Mouse (Mus musculus) heart, adult 18-20 months (tissue): ENCODE results near the gene Prm2. TPM values are rescaled to one million over a fixed set of nuclear protein-coding genes. Genes with fewer than 3 reads are reported as not detected.
A peak's percentile ranks its signal among the peaks of the same experiment; 100 is the strongest.
"Not testable (repeated sequence)": the region's sequence is repeated elsewhere in the genome, so short reads cannot be mapped to it uniquely, and the experiment has no call there.

Experiments
- DNase-seq, 2 experiments: peaks; one replicate each; pipeline ENCODE4 v3.0.0; 2021 to 2022; ENCODE audit warnings: mixed read lengths in 1 of 2
- total RNA-seq, 2 experiments: library from RNA; stranded (reverse); gene quantifications; 2 replicates each; pipeline ENCODE4 v1.2.3; 2021

Gene Prm2
- total RNA-seq, 2 experiments from 2014 or later: not detected

DNA sequence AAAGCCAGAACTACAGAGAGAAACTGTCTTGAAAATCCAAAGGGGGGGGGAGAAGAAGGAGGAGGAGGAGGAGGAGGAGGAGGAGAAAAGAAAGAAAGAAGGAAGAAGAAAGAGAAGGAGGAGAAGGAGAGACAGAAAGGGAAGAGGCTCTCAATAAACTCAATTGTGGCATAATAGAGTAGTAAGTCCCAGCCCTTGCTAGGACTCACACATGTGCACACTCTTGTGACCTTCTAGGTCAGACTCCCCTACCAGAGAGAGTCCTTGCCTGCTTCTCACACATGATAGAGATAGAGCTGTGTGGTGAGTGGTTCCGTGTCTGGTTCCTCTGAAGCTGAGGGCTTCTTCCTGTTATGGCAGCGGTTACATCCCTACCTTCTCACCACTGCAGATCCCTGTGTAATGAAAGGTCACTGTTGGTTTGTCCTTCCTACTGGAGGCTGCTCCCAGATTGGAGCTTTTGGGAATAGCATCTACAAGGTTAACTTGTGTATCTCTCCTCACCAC lies 17.0 kb upstream of the Prm2 start, which contains the start of gene Gm11172:
Gene Gm11172, plus strand, starts transcription at position 51 of the 507 bp plus-strand sequence.
- DNase-seq: no peak

DNA sequence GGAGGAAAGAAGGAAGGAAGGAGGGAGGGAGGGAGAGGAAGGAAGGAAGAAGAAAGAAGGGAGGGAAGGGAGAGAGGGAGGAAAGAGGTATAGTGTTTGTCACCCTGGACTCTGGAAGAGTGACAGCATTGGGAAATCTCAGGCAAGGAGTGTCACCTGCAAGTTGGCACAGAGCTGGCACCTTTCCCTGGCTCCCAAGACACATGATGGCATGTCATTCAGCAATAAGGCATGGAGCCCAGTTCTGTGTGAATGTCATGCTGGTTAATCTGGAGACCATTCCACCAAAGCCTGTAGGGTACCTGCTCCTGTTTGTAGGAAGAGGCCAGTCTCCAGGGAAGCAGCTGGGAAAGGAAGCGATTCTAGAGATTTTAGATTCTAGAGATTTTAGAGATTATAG lies 14.4 kb upstream of the Prm2 start:
- DNase-seq: no peak

DNA sequence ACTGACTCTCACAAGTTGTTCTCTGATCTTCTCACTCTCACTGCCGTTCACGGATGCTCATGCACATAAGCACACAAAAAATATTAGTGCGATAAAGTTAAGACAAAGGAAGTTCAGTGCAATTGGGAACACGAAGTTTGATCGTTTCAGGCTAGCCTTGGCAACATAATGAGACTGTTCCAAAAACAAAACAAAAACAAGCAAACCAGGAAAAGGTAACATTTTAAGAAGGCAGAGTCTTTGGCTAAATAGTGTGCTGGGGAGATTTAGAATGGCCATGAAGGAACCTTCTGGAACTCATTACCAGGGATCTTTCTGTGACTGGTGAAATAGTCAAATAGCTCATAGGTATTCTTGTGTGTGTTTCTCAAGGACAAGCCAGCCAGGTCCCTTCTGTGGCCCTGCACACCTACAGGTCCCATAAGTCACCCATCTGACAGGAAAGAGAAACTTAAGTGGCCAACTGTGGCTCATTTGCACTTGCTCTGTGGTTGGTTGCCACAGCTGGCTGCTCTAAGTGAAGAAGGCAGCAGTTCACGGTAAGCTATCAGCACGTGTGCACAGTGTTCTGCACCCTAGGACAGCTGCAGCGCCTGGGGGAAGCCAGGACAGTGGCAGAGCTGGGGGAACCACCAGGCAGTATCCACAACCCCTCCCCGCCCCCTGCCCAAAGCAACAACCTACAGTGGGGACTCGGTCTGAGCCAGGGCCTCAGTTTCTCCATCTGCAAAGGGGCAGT lies 10.0 kb upstream of the Prm2 start, which contains the start of gene Prm1:
Gene Prm1, minus strand, starts transcription at position 51 of the 739 bp plus-strand sequence.
- DNase-seq: no peak

DNA sequence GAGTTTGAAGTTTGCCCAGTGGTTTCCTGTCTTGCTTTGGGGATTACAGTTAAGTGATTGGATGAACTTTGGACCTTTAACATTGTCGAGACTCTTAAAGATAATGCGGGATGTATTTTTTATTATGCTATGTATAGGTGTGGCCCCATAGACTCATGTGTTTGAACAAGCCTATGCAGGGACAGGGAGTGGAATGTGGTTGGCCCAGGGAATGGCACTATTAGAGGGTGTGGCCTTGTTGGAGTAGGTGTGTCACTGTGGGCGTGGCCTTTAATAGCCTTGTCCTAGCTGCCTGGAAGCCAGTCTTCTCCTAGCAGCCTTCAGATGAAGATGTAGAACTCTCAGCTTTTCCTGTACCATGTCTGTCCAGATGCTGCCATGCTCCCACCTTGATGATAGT lies 6.5 kb upstream of the Prm2 start:
- DNase-seq: not testable (repeated sequence)

DNA sequence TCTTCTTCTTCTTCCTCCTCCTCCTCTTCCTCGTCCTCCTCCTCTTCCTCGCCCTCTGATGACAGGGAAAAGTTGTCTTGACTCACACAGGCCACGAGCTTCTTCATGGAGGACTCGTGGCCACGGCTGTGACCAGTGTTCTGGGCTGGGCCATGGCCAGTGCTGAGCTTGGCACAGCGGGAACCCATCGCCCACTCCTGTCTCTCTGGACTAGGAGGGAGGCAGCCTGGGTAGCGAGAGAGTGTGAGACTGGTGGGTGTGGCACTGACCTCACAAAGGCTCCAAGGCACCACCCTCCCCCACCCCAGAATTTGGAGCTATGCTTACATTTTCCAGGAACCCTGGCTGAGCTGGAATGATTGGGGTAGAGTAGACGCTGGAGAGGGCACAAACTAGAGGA lies 5.2 kb downstream of the Prm2 start, which contains the start of gene Prm3:
Gene Prm3, minus strand, starts transcription at position 213 of the 400 bp plus-strand sequence.
- DNase-seq: no peak

DNA sequence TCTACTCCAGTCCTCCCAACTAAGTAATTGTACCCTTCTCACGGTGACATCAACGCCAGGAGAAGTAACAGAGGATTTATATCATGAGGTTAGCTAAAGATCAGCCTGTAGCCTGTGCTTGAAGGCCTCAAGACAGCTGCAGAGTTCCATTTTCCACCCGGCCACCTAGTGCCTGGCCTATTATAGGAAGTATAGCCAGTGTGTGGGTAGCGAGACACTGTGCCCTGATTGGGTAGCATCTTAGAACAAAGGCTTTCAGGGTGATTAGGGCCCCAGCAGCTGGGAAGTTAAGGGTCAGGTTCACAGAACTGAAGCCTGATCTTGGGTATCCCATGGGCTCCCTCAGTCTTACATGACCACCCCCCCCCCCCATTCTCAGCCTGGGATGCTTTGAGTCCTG lies 7.1 kb downstream of the Prm2 start:
- DNase-seq: no peak

DNA sequence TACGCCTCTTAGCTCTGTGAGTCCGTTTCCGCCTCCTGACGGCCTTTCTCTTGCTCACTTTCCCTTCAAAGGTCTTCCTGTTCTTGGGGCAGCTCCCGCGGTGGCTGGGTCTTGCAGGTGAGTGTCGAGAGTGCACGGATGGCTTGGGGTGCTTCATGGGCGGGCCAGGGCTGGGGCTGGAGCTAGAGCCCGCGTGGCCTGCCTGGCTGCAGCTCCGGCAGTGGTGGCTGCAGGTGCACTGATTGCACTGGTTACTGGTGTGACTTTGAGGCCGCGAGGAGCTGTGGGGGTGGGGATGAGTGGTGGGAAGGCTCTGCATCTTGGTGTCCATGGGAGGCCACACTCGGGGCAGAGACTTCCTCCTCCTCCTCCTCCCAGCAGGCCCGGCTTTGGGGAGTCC lies 7.7 kb downstream of the Prm2 start, which contains the start of gene Tnp2:
Gene Tnp2, minus strand, starts transcription at position 390 of the 400 bp plus-strand sequence.
- no peak for DNase-seq

DNA sequence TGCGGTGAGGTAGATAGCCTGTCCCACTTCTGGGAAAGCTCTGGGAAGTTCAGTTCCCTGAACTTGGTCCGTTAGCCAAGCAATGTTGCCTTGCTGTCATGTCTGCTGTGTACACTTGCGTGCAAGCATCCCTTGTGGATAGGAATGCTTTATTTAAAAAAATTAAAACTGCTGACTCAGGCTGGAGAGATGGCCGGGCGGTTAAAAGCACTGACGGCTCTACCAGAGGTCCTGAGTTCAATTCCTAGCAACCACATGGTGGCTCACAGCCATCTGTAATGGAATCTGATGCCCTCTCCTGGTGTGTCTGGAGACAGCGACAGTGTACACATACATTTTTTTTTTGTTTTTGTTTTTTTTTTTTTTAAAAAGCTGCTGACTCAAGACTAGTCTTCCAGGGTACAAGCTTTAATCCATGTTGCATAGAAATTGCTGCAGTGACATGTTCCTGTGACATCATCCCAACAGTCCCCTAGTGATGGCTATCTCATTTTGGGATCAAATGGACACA lies 8.3 kb downstream of the Prm2 start:
- no peak for DNase-seq

DNA sequence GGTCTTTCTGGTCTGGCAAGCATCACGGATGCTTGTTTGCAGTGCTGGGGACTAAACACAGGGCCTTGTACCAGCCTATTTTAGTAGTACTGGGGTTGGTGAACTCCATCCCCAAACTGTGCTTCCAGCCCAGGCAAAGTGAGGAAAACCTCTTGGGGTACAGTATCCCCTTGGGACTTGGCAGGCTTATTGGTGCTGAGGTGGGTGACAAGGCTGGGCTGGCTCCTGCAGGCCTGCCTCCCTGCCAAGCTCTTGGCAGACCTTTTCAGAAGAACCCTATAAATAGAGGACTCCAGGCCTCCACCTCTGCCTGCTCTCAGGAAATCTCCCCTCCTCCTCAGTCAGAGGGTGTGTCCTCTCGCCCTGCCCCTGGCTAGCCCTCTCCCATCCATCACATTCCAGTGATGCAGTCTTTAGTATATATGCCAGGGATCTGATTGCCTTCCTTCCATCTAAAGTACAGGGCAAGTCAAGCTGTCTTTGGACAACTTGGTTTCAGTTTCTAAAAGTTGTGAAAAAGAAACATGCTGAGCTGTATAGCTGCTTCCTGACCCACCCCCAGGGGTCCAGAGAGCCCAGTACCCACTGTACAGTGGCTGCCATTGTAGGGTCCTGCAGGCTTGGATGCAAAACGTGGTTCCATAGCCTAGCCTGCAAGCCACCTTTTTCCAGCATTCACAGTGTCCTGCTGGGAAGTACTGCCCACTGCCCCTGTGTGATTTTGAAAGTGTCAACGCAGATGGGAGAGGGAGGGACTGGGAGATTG lies 9.0 kb downstream of the Prm2 start:
- DNase-seq: peak; percentile 56 to 60

DNA sequence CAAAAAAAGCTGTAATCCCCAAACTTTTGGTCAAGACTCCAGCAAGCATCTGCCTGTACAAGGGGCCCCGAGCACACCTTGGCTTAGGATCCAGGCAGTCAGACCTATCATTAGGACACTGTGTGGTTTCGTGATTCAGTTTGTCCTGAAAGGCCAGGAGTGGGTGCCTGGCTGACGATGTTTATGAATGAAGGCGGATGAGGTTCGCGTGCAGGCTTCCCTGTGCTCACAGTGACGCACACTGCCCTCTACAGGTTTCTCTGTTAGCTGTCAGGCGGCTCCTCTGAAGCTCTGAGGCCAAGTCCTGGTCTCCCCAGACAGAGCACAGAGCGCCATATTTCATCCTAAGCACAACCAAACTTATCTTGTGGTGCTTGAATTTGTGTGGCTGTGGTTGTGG lies 9.6 kb downstream of the Prm2 start:
- DNase-seq: peak; percentile 86 to 90

DNA sequence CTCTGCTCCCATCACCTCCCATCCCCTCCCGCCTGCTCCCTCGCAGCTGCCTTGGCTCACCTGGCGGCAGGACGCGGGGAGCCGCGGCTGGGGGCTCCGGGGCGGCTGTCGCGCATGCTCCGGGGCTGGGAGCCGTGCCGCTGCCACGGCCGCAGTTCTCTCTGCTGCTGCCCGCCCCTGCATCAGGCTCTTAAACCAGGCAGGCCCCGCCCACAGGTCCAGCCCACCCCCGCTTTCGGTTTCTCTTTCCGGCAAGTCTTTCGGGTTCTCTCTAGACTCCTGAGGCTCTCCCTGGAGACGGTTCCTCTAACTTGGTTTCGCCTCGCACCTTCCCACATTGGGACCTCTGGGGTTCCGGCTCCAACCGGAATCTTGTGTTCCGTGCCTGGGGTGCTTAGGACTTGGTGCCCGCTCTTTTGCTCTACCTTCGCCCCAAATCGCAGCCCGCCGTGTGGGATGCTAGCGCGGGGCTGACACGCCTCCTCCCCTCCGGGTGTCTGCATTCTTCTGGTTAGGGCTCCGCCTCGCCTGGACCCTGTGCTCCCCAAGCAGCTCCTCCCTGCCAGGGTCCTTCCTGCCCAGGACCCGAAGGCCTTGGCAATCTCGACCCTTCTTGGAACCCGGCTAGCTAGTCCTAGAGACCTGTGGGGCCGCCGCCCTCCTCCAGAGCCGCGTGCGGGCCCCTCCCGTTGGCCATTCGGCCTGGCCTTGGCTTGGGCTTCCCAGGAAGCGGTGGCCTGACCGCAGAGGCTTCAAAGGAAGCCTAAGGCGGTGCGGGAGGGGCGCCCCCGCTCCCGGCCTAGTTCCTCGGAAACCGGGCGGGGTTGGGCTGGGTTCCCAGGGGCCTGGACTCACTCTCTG lies 10.3 kb downstream of the Prm2 start, which contains the start of gene Socs1:
Gene Socs1, minus strand, starts transcription at position 166 of the 861 bp plus-strand sequence.
- peak; percentile 90 to 92 for DNase-seq

DNA sequence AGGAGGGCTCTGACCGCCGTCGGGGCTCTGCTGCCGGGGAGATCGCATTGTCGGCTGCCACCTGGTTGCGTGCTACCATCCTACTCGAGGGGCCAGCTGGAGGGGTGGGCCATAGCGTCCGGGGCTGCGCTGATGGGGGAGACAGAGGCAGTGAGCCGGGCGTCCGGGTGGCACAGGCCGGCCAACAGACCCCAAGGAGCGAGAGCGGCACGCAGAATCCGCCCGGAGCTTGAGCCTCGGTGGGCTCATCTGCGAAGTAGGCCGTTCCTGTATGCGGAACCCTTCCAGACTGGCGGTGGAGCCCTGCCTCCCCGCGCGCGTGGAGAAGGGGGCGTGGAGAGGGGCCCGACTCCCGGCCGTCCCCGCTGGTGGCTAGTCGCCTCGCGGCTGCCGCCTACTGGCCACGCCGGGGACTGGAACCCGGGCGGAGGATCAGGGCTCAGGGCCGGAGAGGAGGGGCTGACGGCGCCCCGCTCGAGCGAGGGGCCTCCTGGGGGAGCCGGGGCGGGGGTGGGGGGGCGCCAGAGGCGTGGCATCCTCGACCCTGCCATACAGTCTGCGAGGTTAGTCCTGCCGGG lies 11.1 kb downstream of the Prm2 start:
- peak; percentile 93 to 94 for DNase-seq

DNA sequence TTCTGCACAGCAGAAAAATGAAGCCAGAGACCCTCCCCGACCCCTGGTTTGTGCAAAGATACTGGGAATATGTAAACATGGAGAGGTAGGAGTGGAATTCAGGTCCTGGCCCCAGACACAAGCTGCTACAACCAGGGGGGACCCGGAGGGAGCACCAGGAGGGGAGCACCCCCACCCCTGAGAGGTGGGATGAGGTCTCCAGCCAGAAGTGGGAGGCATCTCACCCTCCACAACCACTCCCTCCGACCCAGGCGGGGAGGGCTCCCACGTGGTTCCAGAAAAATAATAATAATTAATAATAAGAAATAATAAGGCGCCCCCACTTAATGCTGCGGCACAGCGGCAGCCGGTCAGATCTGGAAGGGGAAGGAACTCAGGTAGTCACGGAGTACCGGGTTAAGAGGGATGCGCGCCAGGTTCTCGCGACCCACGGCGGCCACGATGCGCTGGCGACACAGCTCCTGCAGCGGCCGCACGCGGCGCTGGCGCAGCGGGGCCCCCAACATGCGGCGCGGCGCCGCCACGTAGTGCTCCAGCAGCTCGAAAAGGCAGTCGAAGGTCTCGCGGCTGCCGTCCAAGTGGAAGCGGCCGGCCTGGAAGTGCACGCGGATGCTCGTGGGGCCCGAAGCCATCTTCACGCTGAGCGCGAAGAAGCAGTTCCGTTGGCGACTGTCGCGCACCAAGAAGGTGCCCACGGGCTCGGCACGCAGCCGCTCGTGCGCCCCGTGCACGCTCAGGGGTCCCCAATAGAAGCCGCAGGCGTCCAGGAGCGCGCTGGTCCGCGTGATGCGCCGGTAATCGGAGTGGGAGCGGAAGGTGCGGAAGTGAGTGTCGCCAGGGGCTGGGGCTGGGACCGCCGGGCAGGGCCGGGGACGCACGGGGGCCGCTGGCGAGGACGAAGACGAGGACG lies 11.8 kb downstream of the Prm2 start:
- peak; percentile 31 to 46 for DNase-seq

DNA sequence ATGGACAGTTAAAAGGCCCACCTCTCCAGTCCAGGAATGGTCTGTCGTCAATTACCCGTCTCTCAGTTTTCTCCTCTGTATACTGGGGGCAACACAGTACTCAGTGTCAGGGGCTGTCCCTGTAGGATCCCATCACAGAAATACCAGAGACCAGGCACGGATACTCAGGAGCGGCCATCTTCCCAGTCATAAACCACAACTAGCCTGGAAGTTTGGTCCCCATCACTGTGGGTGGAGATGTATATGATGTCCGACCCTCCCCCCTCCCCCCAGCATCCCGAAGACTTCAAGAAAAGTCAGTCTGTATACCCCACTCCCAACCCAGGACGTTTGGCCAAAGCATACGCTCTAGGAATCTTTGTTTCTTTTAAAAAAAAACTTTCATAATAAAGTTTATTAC lies 12.5 kb downstream of the Prm2 start:
- no peak for DNase-seq

DNA sequence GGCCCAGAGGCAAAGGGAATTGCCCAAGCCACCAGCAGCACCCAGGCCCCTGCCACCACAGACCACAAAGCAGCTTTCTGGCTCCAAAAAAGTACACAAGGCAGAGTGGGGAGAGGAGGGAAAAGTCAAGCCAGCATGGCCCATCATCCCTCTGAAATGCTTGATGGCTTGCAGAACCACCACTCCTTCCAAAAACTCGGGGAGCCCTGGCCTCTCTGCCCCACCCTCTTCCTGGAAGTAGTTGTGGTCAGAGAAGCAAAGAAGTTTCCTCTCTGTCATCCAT lies 12.8 kb downstream of the Prm2 start:
- no peak for DNase-seq

DNA sequence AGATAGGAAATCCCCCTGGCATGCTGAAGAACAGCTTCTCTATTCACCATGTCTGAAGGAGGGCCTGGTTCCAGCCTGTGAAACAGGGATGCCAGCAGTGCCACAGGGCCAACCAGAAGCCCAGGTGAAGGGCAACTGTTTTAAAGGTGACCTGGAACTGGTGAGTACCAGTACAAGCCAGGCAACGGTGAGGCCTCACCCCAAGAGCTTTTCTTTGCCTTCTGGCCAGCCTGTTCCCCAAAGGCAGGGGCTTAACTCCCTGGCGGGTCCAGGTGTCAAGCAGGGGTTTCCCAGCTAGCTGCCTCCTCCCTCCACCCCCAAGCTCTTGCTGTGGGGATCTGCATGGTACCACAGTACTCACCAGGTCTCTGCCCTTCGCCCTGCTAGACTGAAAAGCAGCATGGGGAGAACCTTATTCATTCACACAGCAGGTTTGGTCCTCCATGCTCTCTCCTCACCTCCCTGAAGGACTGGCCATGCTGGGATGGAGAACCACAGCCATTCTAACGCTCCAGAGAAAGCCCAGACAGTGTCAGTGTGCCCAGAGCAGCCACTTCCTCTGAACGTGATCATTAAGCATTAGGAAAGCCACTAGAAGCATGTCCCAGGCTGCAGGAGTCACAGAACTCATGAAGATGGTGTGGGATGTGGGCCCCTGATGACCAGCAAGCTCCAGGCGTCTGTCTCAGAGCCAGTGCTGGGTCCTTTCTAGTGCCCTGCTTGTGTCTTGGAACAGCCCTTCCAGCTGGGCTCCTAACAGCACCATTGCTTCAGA lies 13.4 kb downstream of the Prm2 start:
- DNase-seq: no peak

DNA sequence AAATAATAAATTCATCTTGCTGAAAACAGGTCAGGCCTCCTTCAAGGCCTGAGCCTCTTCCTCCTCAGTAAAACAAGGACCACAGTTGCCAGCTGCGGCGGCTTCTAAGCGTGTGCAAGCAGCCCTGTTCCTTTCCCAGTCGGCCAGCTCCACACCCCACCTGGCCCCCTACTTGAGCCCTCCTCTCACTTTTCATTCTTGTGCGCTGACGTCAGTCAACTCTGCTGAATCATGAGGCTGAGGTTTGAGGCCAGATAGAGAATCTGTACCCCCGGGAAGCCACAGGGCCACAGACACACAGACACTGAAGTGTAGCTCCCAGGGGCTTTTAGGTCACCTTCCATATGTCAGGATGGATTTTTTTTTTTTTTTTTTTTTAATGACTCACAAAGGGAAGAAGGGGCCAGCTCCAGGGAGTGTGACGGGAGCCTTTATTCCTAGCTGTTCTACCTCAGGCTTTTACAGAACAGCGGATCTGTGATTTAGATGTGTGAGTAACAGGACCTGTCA lies 14.0 kb downstream of the Prm2 start:
- DNase-seq: no peak

DNA sequence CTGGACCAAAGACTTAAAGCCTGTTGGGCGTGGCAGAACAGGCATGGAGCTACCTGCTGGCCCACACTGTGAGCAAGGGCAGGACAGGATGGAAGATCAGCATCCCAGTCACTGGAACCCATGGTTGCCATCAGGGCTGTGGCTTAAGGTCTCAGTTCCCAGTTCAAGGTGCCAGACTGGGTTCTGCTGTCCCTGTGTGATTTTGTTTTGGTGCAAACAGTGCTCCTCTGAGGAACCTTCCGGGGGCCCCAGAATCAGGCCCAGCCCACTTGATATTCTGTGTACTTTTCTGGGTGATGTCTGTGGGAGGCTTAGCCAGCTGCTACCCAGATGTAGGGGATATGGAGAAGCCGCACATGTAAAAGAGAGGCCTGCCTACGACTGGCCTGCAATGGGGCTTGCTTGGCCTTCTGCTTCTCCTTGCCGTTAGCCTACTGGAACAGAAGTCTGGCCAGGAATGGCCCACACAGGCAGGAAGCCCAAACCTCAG lies 15.3 kb downstream of the Prm2 start:
- no peak for DNase-seq

DNA sequence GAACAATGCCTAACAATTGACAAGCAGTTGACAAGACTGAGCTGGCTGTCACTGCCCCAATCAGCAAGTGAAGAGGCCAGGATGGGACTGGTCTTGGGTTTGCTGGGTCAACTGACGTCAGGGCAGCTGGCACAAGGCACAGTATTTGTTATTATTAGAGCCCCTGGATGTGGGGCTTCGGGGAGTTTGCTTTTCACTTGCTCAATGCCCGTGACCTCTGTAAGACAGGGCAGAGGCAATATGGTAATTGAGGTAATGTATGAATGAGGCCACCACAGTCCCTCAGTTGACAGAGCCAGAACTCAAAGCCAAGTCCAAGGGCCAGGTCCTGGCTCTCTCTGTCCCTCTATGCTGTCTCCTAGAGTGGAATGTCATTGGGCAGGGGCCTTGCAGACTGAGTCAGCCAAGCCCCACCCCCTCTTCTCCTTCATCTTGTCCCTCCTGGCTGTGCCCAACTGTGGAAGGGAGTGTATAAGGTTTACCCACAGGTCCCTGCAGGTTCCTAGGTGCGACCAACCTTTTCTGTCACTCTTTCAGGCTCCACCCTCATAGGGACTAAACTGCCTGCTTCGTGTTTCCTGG lies 18.3 kb downstream of the Prm2 start:
- no peak for DNase-seq
